Mouse (Mus musculus) liver, embryonic 14.5 days (tissue): ENCODE measurements around the gene Idua.

Experiments
- CTCF ChIP-seq: IDR thresholded peaks from 2 replicates; pipeline ENCODE4 v1.5.1; 2016; ENCODE audit warnings: antibody characterized with exemption, low read depth, control low read depth
- EP300 ChIP-seq: IDR thresholded peaks from 2 replicates; pipeline ENCODE4 v1.6.1; 2016; ENCODE audit warnings: antibody characterized with exemption, low read depth

GRCm38 (mm10) chr5:108692271-108692670 lies 32.1 kb downstream of the Idua start, which contains the start of gene Fgfrl1:
- peak; percentile 85 for TF ChIP-seq CTCF
- TF ChIP-seq EP300: no peak
